Mouse (Mus musculus): ENCODE results near the gene 1700001J03Rik. TPM values are rescaled to one million over a fixed set of nuclear protein-coding genes. Genes with fewer than 3 reads are reported as not detected.
"Not testable (repeated sequence)": the region's sequence is repeated elsewhere in the genome, so short reads cannot be mapped to it uniquely, and the experiment has no call there.

The 1700001J03Rik gene
- polyA plus RNA-seq, 1 experiment from 2014 or later = 0.24 TPM

DNA sequence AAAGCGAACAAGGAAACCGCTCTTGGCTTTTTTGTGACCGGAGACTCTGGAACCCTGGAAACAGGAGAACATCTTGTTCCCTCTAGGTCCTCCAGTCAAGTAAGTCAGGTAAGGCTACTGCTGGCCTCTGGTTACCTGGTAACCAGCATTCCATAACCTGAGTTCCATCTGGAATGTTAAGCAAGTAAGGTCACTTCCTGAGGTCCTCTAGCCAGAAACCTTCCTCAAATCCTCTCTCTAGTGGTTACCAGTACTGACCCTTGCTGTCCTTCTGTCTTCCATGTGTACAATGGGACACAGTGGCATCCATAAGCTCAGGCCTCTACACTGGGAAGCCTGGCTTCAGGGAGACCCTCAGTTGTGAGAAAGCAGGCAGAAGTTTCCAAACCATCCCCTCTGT lies 24.7 kb downstream of the 1700001J03Rik start, which contains the start of gene Gm5565:
Gene Gm5565, minus strand, starts transcription at position 101 of the 400 bp plus-strand sequence.
- not testable (repeated sequence) for H3K27me3 ChIP-seq (ENCODE audit: insufficient read depth, poor library complexity, severe bottlenecking); H3K27ac ChIP-seq; DNase-seq (ENCODE audit: low spot score); H3K4me3 ChIP-seq; H3K36me3 ChIP-seq; H3K4me1 ChIP-seq (replicated peaks)
- peaks cover 29% of the 10 kb centered on the region for H3K9me3 ChIP-seq
- 96% methylated on average over 3 of the region's 3 CpGs for WGBS

GRCm38 (mm10) chr5:146158326-146158725 lies 26.8 kb downstream of the 1700001J03Rik start:
- DNase-seq (ENCODE audit: low spot score); H3K4me3 ChIP-seq; H3K4me1 ChIP-seq (replicated peaks); H3K27ac ChIP-seq; H3K27me3 ChIP-seq (ENCODE audit: insufficient read depth, poor library complexity, severe bottlenecking); H3K36me3 ChIP-seq: not testable (repeated sequence)
- WGBS = 94% methylated on average over 4 of the region's 4 CpGs
- H3K9me3 ChIP-seq = peaks cover 42% of the 10 kb centered on the region

GRCm38 (mm10) chr5:146150454-146150853 lies 34.6 kb downstream of the 1700001J03Rik start:
- Histone ChIP-seq H3K9me3 (peaks cover 36% of the 10 kb centered on the region), H3K27ac (no peak overlapping the region), H3K36me3 (no peaks in the 10 kb centered on the region), H3K4me1 (replicated peaks) (no peaks in the 10 kb centered on the region), H3K4me3 (no peak overlapping the region), H3K27me3 (ENCODE audit: insufficient read depth, poor library complexity, severe bottlenecking) (no peaks in the 10 kb centered on the region)
- DNase-seq (ENCODE audit: low spot score) = no peak
- 78% methylated on average over 3 of the region's 3 CpGs for WGBS

DNA sequence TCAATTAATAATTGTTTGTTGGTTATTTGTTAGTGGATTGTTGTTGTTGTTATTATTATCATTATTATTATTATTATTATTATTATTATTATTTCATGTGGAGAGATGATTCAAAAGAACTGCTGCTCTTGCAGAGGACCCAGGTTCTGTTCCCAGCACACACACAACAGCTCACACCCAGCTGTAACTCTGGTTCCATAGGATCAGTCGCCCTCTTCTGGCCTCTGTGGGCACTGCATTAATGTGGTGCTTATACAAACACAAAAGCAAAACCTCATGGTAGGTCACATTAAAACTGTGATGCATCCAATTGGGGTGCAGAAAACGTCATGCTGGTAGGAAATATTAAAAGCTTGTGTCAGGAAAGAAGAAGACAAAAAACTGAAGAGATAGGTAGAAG lies 37.2 kb downstream of the 1700001J03Rik start:
- Histone ChIP-seq H3K27me3 (ENCODE audit: insufficient read depth, poor library complexity, severe bottlenecking) (no peaks in the 10 kb centered on the region), H3K36me3 (no peaks in the 10 kb centered on the region), H3K4me1 (replicated peaks) (no peaks in the 10 kb centered on the region), H3K4me3 (no peak overlapping the region), H3K9me3 (peaks cover 43% of the 10 kb centered on the region), H3K27ac (no peak overlapping the region)
- DNase-seq (ENCODE audit: low spot score) = peak; percentile 21
- 43% methylated on average over 2 of the region's 2 CpGs for WGBS

Other genes starting within 250 kb of the 1700001J03Rik start
- gene Cyp3a25, start 175.7 kb downstream of the 1700001J03Rik start, polyA plus RNA-seq (2016; fragmentation: Nextera tagmentation; extraction: Ambion mirVana) = not detected in 2 replicates
- gene Cyp3a59, start 106.0 kb downstream of the 1700001J03Rik start, polyA plus RNA-seq (2016; fragmentation: Nextera tagmentation; extraction: Ambion mirVana) = not detected in 2 replicates
- not detected in 2 replicates for gene Gm5565, start 24.8 kb downstream of the 1700001J03Rik start, polyA plus RNA-seq (2016; fragmentation: Nextera tagmentation; extraction: Ambion mirVana)
- not detected in 2 replicates for gene Gm6309, start 14.6 kb downstream of the 1700001J03Rik start, polyA plus RNA-seq (2016; fragmentation: Nextera tagmentation; extraction: Ambion mirVana)
- 18.9 and 26.1 TPM in 2 replicates for gene Rnf6, start 36.3 kb upstream of the 1700001J03Rik start, polyA plus RNA-seq (2016; fragmentation: Nextera tagmentation; extraction: Ambion mirVana)
- gene Cdk8, start 45.9 kb upstream of the 1700001J03Rik start, polyA plus RNA-seq (2016; fragmentation: Nextera tagmentation; extraction: Ambion mirVana) = 23.4 and 25.8 TPM in 2 replicates
- 13.1 and 16.7 TPM in 2 replicates for gene Wasf3, start 199.7 kb upstream of the 1700001J03Rik start, polyA plus RNA-seq (2016; fragmentation: Nextera tagmentation; extraction: Ambion mirVana)